Mouse (Mus musculus) midbrain, embryonic 11.5 days (tissue): ENCODE results near the gene Rrm1. TPM values are rescaled to one million over a fixed set of nuclear protein-coding genes. Genes with fewer than 3 reads are reported as not detected.

Experiments used
- ATAC-seq: fragments of 200-750 bp; cut with Nextera tagmentation; 2 replicates; pipeline ENCODE4 v1.8.0; 2017; ENCODE audit warnings: moderate TSS enrichment, moderate library complexity; ENCODE audit not compliant: low FRiP score
- DNase-seq: peaks from one replicate; pipeline ENCODE4 v3.0.0; 2015; ENCODE audit warnings: low spot score; ENCODE audit errors: missing footprints
- H3K27ac ChIP-seq: fragments of 300-500 bp; sonication (generic); 2 replicates; pipeline ENCODE4 v1.5.1; 2014; ENCODE audit warnings: low read depth, low read length
- H3K27me3 ChIP-seq: fragments of 300-500 bp; sonication (generic); 2 replicates; pipeline ENCODE4 v1.6.1; 2014; ENCODE audit warnings: mild to moderate bottlenecking, low read length, moderate library complexity, mixed read lengths; ENCODE audit not compliant: control insufficient read depth, insufficient read depth
- H3K36me3 ChIP-seq: fragments of 300-500 bp; sonication (generic); 2 replicates; pipeline ENCODE4 v1.6.1; 2014; ENCODE audit warnings: mild to moderate bottlenecking, low read length, moderate library complexity, mixed read lengths; ENCODE audit not compliant: control insufficient read depth, insufficient read depth
- H3K4me1 ChIP-seq: fragments of 300-500 bp; sonication (generic); 2 replicates; pipeline ENCODE4 v1.6.1; 2014; ENCODE audit warnings: low read length; ENCODE audit not compliant: control insufficient read depth, insufficient read depth
- H3K4me2 ChIP-seq: fragments of 300-500 bp; sonication (generic); 2 replicates; pipeline ENCODE4 v1.6.1; 2014; ENCODE audit warnings: mild to moderate bottlenecking, moderate library complexity
- H3K4me3 ChIP-seq: fragments of 300-500 bp; sonication (generic); 2 replicates; pipeline ENCODE4 v1.5.1; 2014; ENCODE audit warnings: low read depth, low read length
- H3K9ac ChIP-seq: fragments of 300-500 bp; sonication (generic); 2 replicates; pipeline ENCODE4 v1.6.1; 2014; ENCODE audit warnings: low read length
- H3K9me3 ChIP-seq: fragments of 300-500 bp; sonication (generic); 2 replicates; pipeline ENCODE4 v1.6.1; 2016; ENCODE audit warnings: low read length; ENCODE audit not compliant: control insufficient read depth
- WGBS: fragments of 180-500 bp; shearing (Covaris S2); extraction: QIAGEN DNeasy Blood & Tissue Kit; methylation state at CpG from one replicate; pipeline ENCODE4 v1.1.7; 2014; 5-methylcytosine and 5-hydroxymethylcytosine counted together
- polyA plus RNA-seq: library from polyadenylated mRNA; unstranded; fragments of >200 nt; fragmentation: Nextera tagmentation; extraction: Ambion mirVana; gene quantifications from 2 replicates; pipeline ENCODE4 v1.2.1, GENCODE M21; 2014

Rrm1 gene
- polyA plus RNA-seq, 1 experiment from 2014 or later = 234 TPM

GRCm38 (mm10) chr7:102458618-102459380 lies 17.3 kb downstream of the Rrm1 start:
- no peak overlapping the region for H3K4me2 ChIP-seq
- no peak for DNase-seq
- no peaks in the 10 kb centered on the region for H3K9me3 ChIP-seq
- H3K4me3 ChIP-seq = no peak overlapping the region
- H3K27ac ChIP-seq = no peak overlapping the region
- no peaks in the 10 kb centered on the region for H3K4me1 ChIP-seq
- 79% methylated on average over 5 of the region's 5 CpGs for WGBS
- peaks cover 40% of the 10 kb centered on the region for H3K36me3 ChIP-seq
- ATAC-seq = no peak
- H3K27me3 ChIP-seq = no peaks in the 10 kb centered on the region
- no peak overlapping the region for H3K9ac ChIP-seq

- no peak overlapping the region for H3K4me3 ChIP-seq
- WGBS = 90% methylated on average over 8 of the region's 8 CpGs
These were observed 26.1 kb downstream of the Rrm1 start for GRCm38 (mm10) chr7:102467566-102467965.

GRCm38 (mm10) chr7:102472675-102473074 lies 31.2 kb downstream of the Rrm1 start:
- Histone ChIP-seq H3K4me3 (no peak overlapping the region), H3K9me3 (no peaks in the 10 kb centered on the region), H3K4me2 (no peak overlapping the region), H3K36me3 (peaks cover 7% of the 10 kb centered on the region), H3K9ac (no peak overlapping the region), H3K27me3 (no peaks in the 10 kb centered on the region), H3K4me1 (no peaks in the 10 kb centered on the region), H3K27ac (no peak overlapping the region)
- whole genome bisulfite sequencing = 75% methylated on average over 5 of the region's 5 CpGs
- DNase-seq = no peak
- no peak for ATAC-seq

More at GRCm38 (mm10) chr7:102467566-102467965, 26.1 kb downstream of the Rrm1 start:
- no peaks in the 10 kb centered on the region for H3K9me3 ChIP-seq
- H3K9ac ChIP-seq = no peak overlapping the region
- no peak for DNase-seq
- H3K4me1 ChIP-seq = no peaks in the 10 kb centered on the region
- no peak for ATAC-seq
- H3K36me3 ChIP-seq = peaks cover 31% of the 10 kb centered on the region
- no peak overlapping the region for H3K4me2 ChIP-seq
- H3K27me3 ChIP-seq = no peaks in the 10 kb centered on the region
- H3K27ac ChIP-seq = no peak overlapping the region

- no peak overlapping the region for H3K4me3 ChIP-seq
- no peaks in the 10 kb centered on the region for H3K4me1 ChIP-seq
- no peaks in the 10 kb centered on the region for H3K36me3 ChIP-seq
- H3K9ac ChIP-seq = no peak overlapping the region
- no peak for ATAC-seq
- H3K4me2 ChIP-seq = no peak overlapping the region
- no peaks in the 10 kb centered on the region for H3K27me3 ChIP-seq
- H3K27ac ChIP-seq = no peak overlapping the region
- no peaks in the 10 kb centered on the region for H3K9me3 ChIP-seq
- no peak for DNase-seq
- WGBS = 93% methylated on average over 5 of the region's 5 CpGs
These were observed 35.1 kb downstream of the Rrm1 start for GRCm38 (mm10) chr7:102476601-102477000.

GRCm38 (mm10) chr7:102477377-102477776 lies 35.9 kb downstream of the Rrm1 start:
- DNase-seq = no peak
- no peaks in the 10 kb centered on the region for H3K27me3 ChIP-seq
- ATAC-seq = peak; percentile 55

DNA sequence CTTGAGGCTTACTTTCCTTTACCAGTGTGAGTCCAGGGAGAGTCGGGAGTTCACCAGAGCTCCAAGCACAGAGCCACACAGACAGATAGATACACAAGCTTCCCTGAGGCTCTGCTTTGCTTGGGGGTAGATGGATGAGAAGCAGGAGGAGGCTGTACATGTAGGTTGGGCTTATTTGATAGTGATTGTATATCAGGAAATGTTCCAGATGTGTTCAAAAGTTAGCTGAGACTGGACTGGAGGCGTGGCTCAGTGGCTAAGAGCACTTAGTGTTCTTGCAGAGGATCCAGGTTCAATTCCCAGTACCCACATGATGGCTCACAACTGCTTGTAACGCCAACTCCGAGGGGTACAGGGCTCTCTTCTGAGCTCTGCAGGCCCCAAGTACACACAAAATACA lies 36.9 kb downstream of the Rrm1 start:
- no peak for ATAC-seq
- Histone ChIP-seq H3K27me3 (no peaks in the 10 kb centered on the region), H3K4me1 (no peaks in the 10 kb centered on the region), H3K4me2 (no peak overlapping the region), H3K9ac (no peak overlapping the region), H3K4me3 (no peak overlapping the region), H3K36me3 (no peaks in the 10 kb centered on the region), H3K9me3 (no peaks in the 10 kb centered on the region), H3K27ac (no peak overlapping the region)
- WGBS = 91% methylated on average over 4 of the region's 4 CpGs
- DNase-seq = no peak

More at GRCm38 (mm10) chr7:102477377-102477776, 35.9 kb downstream of the Rrm1 start:
- no peak overlapping the region for H3K27ac ChIP-seq
- no peaks in the 10 kb centered on the region for H3K9me3 ChIP-seq
- H3K36me3 ChIP-seq = no peaks in the 10 kb centered on the region
- H3K9ac ChIP-seq = no peak overlapping the region
- WGBS = 74% methylated on average over 11 of the region's 11 CpGs
- no peak overlapping the region for H3K4me3 ChIP-seq
- H3K4me1 ChIP-seq = no peaks in the 10 kb centered on the region
- H3K4me2 ChIP-seq = no peak overlapping the region

DNA sequence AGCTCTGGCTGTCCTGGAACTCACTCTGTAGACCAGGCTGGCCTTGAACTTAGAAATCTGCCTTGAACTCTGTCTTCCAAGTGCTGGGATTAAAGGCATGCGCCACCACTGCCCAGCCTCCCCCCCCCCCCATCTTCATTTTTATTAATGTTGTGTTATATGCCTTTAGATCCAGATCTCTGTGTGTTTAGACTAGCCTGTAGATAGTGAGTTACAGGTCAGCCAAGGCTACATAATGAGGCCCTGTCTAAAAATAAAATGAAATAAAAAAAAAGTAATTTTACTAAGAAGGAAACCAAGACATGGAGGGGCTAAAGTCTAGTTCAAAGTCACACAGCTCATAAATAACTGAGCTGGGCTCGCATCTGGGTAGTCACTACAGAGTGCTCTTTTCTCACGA lies 37.4 kb downstream of the Rrm1 start:
- Histone ChIP-seq H3K36me3 (no peaks in the 10 kb centered on the region), H3K4me1 (no peaks in the 10 kb centered on the region), H3K4me2 (no peak overlapping the region), H3K9me3 (no peaks in the 10 kb centered on the region), H3K9ac (no peak overlapping the region), H3K27me3 (no peaks in the 10 kb centered on the region), H3K4me3 (no peak overlapping the region), H3K27ac (no peak overlapping the region)
- ATAC-seq = no peak
- 78% methylated on average over 3 of the region's 3 CpGs for WGBS
- no peak for DNase-seq

DNA sequence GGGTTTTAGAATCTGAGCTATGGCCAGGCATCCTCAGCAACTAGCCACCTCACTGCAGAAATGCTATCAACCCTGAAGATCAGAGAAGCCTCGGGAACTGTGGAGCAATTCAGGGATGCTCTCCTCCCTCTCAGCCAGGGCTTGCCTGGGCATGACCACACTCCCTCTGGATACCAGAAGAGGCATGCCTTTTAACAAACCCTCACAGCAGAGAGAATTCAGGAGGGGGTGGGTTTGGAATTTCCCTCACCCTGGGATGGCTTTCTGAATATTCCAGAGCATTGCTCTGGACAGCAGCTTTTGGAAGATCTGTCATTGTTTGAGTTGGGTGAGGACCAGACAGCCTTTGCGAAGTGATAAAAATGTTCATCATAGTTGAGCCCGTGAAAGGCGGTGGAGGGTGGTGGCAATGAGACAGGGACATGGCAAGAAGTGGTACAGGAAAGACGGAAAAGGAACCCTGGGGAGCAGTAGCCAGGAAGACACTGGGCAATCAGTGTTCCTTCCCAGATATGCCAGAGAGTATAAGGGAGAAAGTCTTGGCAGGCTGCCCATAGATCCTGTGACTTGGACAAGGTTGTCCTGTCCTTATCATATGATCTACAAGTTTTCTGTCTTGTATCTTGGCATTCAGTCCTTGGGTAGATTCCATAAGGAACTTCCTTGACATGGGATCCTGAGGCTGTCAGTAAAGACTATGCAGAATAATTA lies 38.0 kb downstream of the Rrm1 start:
- H3K36me3 ChIP-seq = no peaks in the 10 kb centered on the region
- H3K9ac ChIP-seq = no peak overlapping the region
- ATAC-seq = no peak
- no peaks in the 10 kb centered on the region for H3K27me3 ChIP-seq
- H3K4me2 ChIP-seq = no peak overlapping the region
- H3K9me3 ChIP-seq = no peaks in the 10 kb centered on the region
- 82% methylated on average over 5 of the region's 5 CpGs for WGBS
- H3K4me1 ChIP-seq = no peaks in the 10 kb centered on the region
- no peak overlapping the region for H3K4me3 ChIP-seq
- DNase-seq = no peak
- no peak overlapping the region for H3K27ac ChIP-seq

DNA sequence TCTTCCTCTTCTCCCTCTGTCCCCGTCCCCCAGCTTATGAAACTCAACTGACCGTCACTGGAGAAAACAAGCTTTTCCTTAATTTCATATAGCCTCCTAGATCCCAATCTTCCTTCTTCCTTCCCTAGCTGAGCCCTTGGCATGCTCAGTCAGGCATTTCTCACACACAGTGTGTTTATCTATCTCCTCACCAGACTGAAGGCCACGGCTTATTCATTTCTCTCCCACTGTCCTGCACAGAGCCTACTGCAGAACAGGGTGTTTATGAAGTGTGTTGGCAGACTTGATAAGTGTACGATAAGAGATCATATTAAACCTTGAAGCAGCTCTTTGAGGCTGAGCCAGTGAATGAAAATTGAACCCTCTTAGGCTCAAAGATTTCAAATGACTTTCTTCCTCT lies 39.3 kb downstream of the Rrm1 start:
- Histone ChIP-seq H3K27me3 (no peaks in the 10 kb centered on the region), H3K4me2 (no peak overlapping the region), H3K9ac (no peak overlapping the region), H3K36me3 (no peaks in the 10 kb centered on the region), H3K4me1 (no peaks in the 10 kb centered on the region), H3K27ac (no peak overlapping the region), H3K4me3 (no peak overlapping the region), H3K9me3 (no peaks in the 10 kb centered on the region)
- WGBS = 92% methylated on average over 4 of the region's 4 CpGs
- DNase-seq = no peak
- ATAC-seq = no peak
